Mouse (Mus musculus): ENCODE measurements at regions not wholly inside any gene's neighbourhood (a gene's known extent, or its start where the extent isn't known, plus 50 kb on each side); places are given as distances from the start of the nearest gene placed in this dataset.

GRCm38 (mm10) chr13:31330731-31331130, 225.2 kb upstream of the Foxq1 start:
- DNase-seq (ENCODE audit: low spot score in 2 of 2): no peak

GRCm38 (mm10) chr13:31334981-31335380, 221.0 kb upstream of the Foxq1 start:
- no peak for DNase-seq (ENCODE audit: low spot score in 2 of 2)

GRCm38 (mm10) chr13:31337631-31338030, 218.3 kb upstream of the Foxq1 start:
- no peak for DNase-seq (ENCODE audit: low spot score in 2 of 2)

- no peak for DNase-seq (ENCODE audit: low spot score in 2 of 2)
These were observed 216.5 kb upstream of the Foxq1 start for GRCm38 (mm10) chr13:31339386-31339785.

GRCm38 (mm10) chr13:31339901-31340300, 216.0 kb upstream of the Foxq1 start:
- no peak for DNase-seq (ENCODE audit: low spot score in 2 of 2)

- no peak for DNase-seq (ENCODE audit: low spot score in 2 of 2)
These were observed 215.5 kb upstream of the Foxq1 start for GRCm38 (mm10) chr13:31340363-31340948.

GRCm38 (mm10) chr13:31341282-31342100, 214.4 kb upstream of the Foxq1 start:
- no peak for DNase-seq (ENCODE audit: low spot score in 2 of 2)

GRCm38 (mm10) chr13:31346205-31346604, 209.7 kb upstream of the Foxq1 start:
- DNase-seq (ENCODE audit: low spot score in 2 of 2): no peak

GRCm38 (mm10) chr13:31347000-31347399, 208.9 kb upstream of the Foxq1 start:
- DNase-seq (ENCODE audit: low spot score in 2 of 2): no peak

- no peak for DNase-seq (ENCODE audit: low spot score in 2 of 2)
These were observed 206.3 kb upstream of the Foxq1 start for GRCm38 (mm10) chr13:31349671-31350070.

GRCm38 (mm10) chr13:31351481-31351880, 204.5 kb upstream of the Foxq1 start:
- no peak for DNase-seq (ENCODE audit: low spot score in 2 of 2)

GRCm38 (mm10) chr13:31352825-31353224, 203.1 kb upstream of the Foxq1 start:
- DNase-seq (ENCODE audit: low spot score in 2 of 2): no peak

GRCm38 (mm10) chr13:31359353-31359752, 196.6 kb upstream of the Foxq1 start:
- DNase-seq (ENCODE audit: low spot score in 2 of 2): no peak

- DNase-seq (ENCODE audit: low spot score in 2 of 2): no peak
These were observed 193.5 kb upstream of the Foxq1 start for GRCm38 (mm10) chr13:31362386-31362785.

- DNase-seq (ENCODE audit: low spot score in 2 of 2): no peak
These were observed 191.6 kb upstream of the Foxq1 start for GRCm38 (mm10) chr13:31364369-31364768.

GRCm38 (mm10) chr13:31367226-31367625, 188.7 kb upstream of the Foxq1 start:
- DNase-seq (ENCODE audit: low spot score in 2 of 2): no peak

- DNase-seq (ENCODE audit: low spot score in 2 of 2): no peak
These were observed 186.8 kb upstream of the Foxq1 start for GRCm38 (mm10) chr13:31369182-31369581.

- no peak for DNase-seq (ENCODE audit: low spot score in 2 of 2)
These were observed 185.1 kb upstream of the Foxq1 start for GRCm38 (mm10) chr13:31370873-31371272.

GRCm38 (mm10) chr13:31374006-31374405, 181.9 kb upstream of the Foxq1 start:
- DNase-seq (ENCODE audit: low spot score in 2 of 2): no peak

GRCm38 (mm10) chr13:31393421-31394215, 162.3 kb upstream of the Foxq1 start:
- no peak for DNase-seq (ENCODE audit: low spot score in 2 of 2)

GRCm38 (mm10) chr13:31396216-31396910, 159.6 kb upstream of the Foxq1 start:
- no peak for DNase-seq (ENCODE audit: low spot score in 2 of 2)

GRCm38 (mm10) chr13:31397246-31397645, 158.7 kb upstream of the Foxq1 start:
- DNase-seq (ENCODE audit: low spot score in 2 of 2): no peak
